Mouse (Mus musculus): ENCODE measurements around the gene Map4k2. TPM values are rescaled to one million over a fixed set of nuclear protein-coding genes. Genes with fewer than 3 reads are reported as not detected.

Gene Map4k2
- total and polyA plus RNA-seq, 3 experiments, result 55.5 to 119 (median 95.2) TPM

GRCm38 (mm10) chr19:6401951-6402350, 61.0 kb downstream of the Map4k2 start:
- H3K9ac ChIP-seq (ENCODE audit: insufficient read depth, low read depth), result no peak overlapping the region
- H3K36me3 ChIP-seq (replicated peaks in 1 of 2; ENCODE audit: control insufficient read depth in 1 of 2, insufficient read depth in 1 of 2, low read length in 1 of 2), result peaks cover 0 to 30% of the 10 kb centered on the region in 2 experiments
- H3K79me2 ChIP-seq (replicated peaks; ENCODE audit: control insufficient read depth, extremely low read depth, insufficient read depth, poor library complexity, severe bottlenecking), result no peaks in the 10 kb centered on the region
- 0 out of 2 replicates have a peak overlapping the region, but pooled peaks have one; percentile 90 for H3K4me2 ChIP-seq (ENCODE audit: insufficient read depth, low read depth, poor library complexity, severe bottlenecking)
- H3K9me3 ChIP-seq (replicated peaks; ENCODE audit: low read length), result no peaks in the 10 kb centered on the region
- peaks cover 4 to 39% of the 10 kb centered on the region in 2 experiments for H3K4me1 ChIP-seq (ENCODE audit: control insufficient read depth in 1 of 2, insufficient read depth in 2 of 2)
- no peak for TF ChIP-seq NRF1 (IDR thresholded peaks at IDR 0.05; ENCODE audit: low read depth, low read length)
- no peak for TF ChIP-seq NELFE (IDR thresholded peaks at IDR 0.05; ENCODE audit: low read depth, low read length)
- no peak for TF ChIP-seq EP300 (IDR thresholded peaks at IDR 0.05; ENCODE audit: low read length)
- TF ChIP-seq POLR2A (IDR thresholded peaks at IDR 0.05; ENCODE audit: low read depth, low read length), result no peak
- TF ChIP-seq RAD21 (IDR thresholded peaks at IDR 0.05; ENCODE audit: low read depth, low read length), result no peak
- no peak for TF ChIP-seq E2F4 (IDR thresholded peaks at IDR 0.05; ENCODE audit: insufficient replicate concordance, low read depth, low read length)
- TF ChIP-seq MEF2A (IDR thresholded peaks at IDR 0.05; ENCODE audit: borderline replicate concordance, low read depth, low read length), result no peak
- no peak for TF ChIP-seq PAX5 (IDR thresholded peaks at IDR 0.05; ENCODE audit: low read length)
- no peak for TF ChIP-seq CHD2 (IDR thresholded peaks at IDR 0.05; ENCODE audit: low read length)
- TF ChIP-seq GABPA (IDR thresholded peaks at IDR 0.05; ENCODE audit: insufficient replicate concordance, low read depth, low read length), result no peak
- TF ChIP-seq BHLHE40 (IDR thresholded peaks at IDR 0.05; ENCODE audit: low read depth, low read length), result no peak
- TF ChIP-seq ZMIZ1 (IDR thresholded peaks at IDR 0.05; ENCODE audit: low read depth, low read length), result no peak
- TF ChIP-seq UBTF (IDR thresholded peaks at IDR 0.05; ENCODE audit: low read depth, low read length), result no peak
- no peak for TF ChIP-seq USF2 (conservative IDR thresholded peaks at IDR 0.05; ENCODE audit: low read depth, low read length)
- no peak for TF ChIP-seq MXI1 (IDR thresholded peaks at IDR 0.05; ENCODE audit: low read depth, low read length)
- TF ChIP-seq CTCF (conservative IDR thresholded peaks at IDR 0.05 in 1 of 2, IDR thresholded peaks at IDR 0.05 in 1 of 2; ENCODE audit: low read depth in 2 of 2, low read length in 2 of 2), result no peak
- TF ChIP-seq TCF12 (IDR thresholded peaks at IDR 0.05; ENCODE audit: low read depth, low read length), result no peak
- no peak for DNase-seq (ENCODE audit: extremely low read depth)
- in situ Hi-C loops (cut with MboI; ENCODE audit: low pct_ligation_motif_present, low pct_unique_long_range_greater_than_20kb, low sequenced_read_pairs) (no loop called here), dilution Hi-C loops (cut with MboI; ENCODE audit: extremely low pct_ligation_motif_present, extremely low pct_unique_long_range_greater_than_20kb, low sequenced_read_pairs) (no loop called here)
- H3K27ac ChIP-seq (ENCODE audit: insufficient read depth, low read depth), result no peak overlapping the region
- no peaks in the 10 kb centered on the region for H3K27me3 ChIP-seq (replicated peaks)
- no peak overlapping the region for H3K4me3 ChIP-seq (replicated peaks in 1 of 3; ENCODE audit: low read depth in 2 of 3, low read length in 2 of 3, poor library complexity in 1 of 3)

- peaks cover 4 to 38% of the 10 kb centered on the region in 2 experiments for H3K4me1 ChIP-seq (ENCODE audit: control insufficient read depth in 1 of 2, insufficient read depth in 2 of 2)
- peaks cover 0 to 39% of the 10 kb centered on the region in 2 experiments for H3K36me3 ChIP-seq (replicated peaks in 1 of 2; ENCODE audit: control insufficient read depth in 1 of 2, insufficient read depth in 1 of 2, low read length in 1 of 2)
- no peaks in the 10 kb centered on the region for H3K79me2 ChIP-seq (replicated peaks; ENCODE audit: control insufficient read depth, extremely low read depth, insufficient read depth, poor library complexity, severe bottlenecking)
- no peak overlapping the region for H3K27ac ChIP-seq (ENCODE audit: insufficient read depth, low read depth)
- TF ChIP-seq NRF1 (IDR thresholded peaks at IDR 0.05; ENCODE audit: low read depth, low read length), result no peak
- TF ChIP-seq RAD21 (IDR thresholded peaks at IDR 0.05; ENCODE audit: low read depth, low read length), result no peak
- TF ChIP-seq ZMIZ1 (IDR thresholded peaks at IDR 0.05; ENCODE audit: low read depth, low read length), result no peak
- no peak for TF ChIP-seq MAX (IDR thresholded peaks at IDR 0.05; ENCODE audit: low read length)
- TF ChIP-seq MAFK (IDR thresholded peaks at IDR 0.05; ENCODE audit: insufficient replicate concordance, low read length), result no peak
- no peak for TF ChIP-seq SIN3A (IDR thresholded peaks at IDR 0.05; ENCODE audit: low read length)
- TF ChIP-seq ZNF384 (IDR thresholded peaks at IDR 0.05; ENCODE audit: low read depth, low read length), result no peak
- no peaks in the 10 kb centered on the region for H3K27me3 ChIP-seq (replicated peaks)
- H3K4me3 ChIP-seq (replicated peaks in 1 of 3; ENCODE audit: low read depth in 2 of 3, low read length in 2 of 3, poor library complexity in 1 of 3), result no peak overlapping the region
- H3K9me3 ChIP-seq (replicated peaks; ENCODE audit: low read length), result no peaks in the 10 kb centered on the region
- dilution Hi-C loops (cut with MboI; ENCODE audit: extremely low pct_ligation_motif_present, extremely low pct_unique_long_range_greater_than_20kb, low sequenced_read_pairs) (no loop called here), in situ Hi-C loops (cut with MboI; ENCODE audit: low pct_ligation_motif_present, low pct_unique_long_range_greater_than_20kb, low sequenced_read_pairs) (no loop called here)
- H3K9ac ChIP-seq (ENCODE audit: insufficient read depth, low read depth), result no peak overlapping the region
- no peak for DNase-seq (ENCODE audit: extremely low read depth)
- H3K4me2 ChIP-seq (ENCODE audit: insufficient read depth, low read depth, poor library complexity, severe bottlenecking), result no peak overlapping the region
Observed at GRCm38 (mm10) chr19:6403869-6404268, 62.9 kb downstream of the Map4k2 start.

Other genes with a start within 250 kb of the Map4k2 start
- 0.81 and 0.84 TPM in 2 replicates for gene AC131692.1, start 246.7 kb upstream of the Map4k2 start, total RNA-seq (2012; rRNA removed)
- gene AC131692.1, start 246.7 kb upstream of the Map4k2 start, total RNA-seq (2014; rRNA removed), result 0.42 and 0.74 TPM in 2 replicates
- 4.6 and 4.7 TPM in 2 replicates for gene AC131692.1, start 246.7 kb upstream of the Map4k2 start, polyA plus RNA-seq (2012; ENCODE audit: insufficient read length, low read depth)
- 0.25 and 0.34 TPM in 2 replicates for gene Naaladl1, start 235.4 kb upstream of the Map4k2 start, total RNA-seq (2012; rRNA removed)
- 0.20 and 0.24 TPM in 2 replicates for gene Naaladl1, start 235.4 kb upstream of the Map4k2 start, total RNA-seq (2014; rRNA removed)
- gene Naaladl1, start 235.4 kb upstream of the Map4k2 start, polyA plus RNA-seq (2012; ENCODE audit: insufficient read length, low read depth), result 1.1 and 1.9 TPM in 2 replicates
- 27.0 and 31.0 TPM in 2 replicates for gene Sac3d1, start 222.5 kb upstream of the Map4k2 start, total RNA-seq (2012; rRNA removed)
- 24.6 and 31.9 TPM in 2 replicates for gene Sac3d1, start 222.5 kb upstream of the Map4k2 start, total RNA-seq (2014; rRNA removed)
- gene Sac3d1, start 222.5 kb upstream of the Map4k2 start, polyA plus RNA-seq (2012; ENCODE audit: insufficient read length, low read depth), result 26.9 and 29.8 TPM in 2 replicates
- gene Snx15, start 212.8 kb upstream of the Map4k2 start, total RNA-seq (2012; rRNA removed), result 15.6 and 17.4 TPM in 2 replicates
- 14.0 and 15.3 TPM in 2 replicates for gene Snx15, start 212.8 kb upstream of the Map4k2 start, total RNA-seq (2014; rRNA removed)
- 14.4 and 15.7 TPM in 2 replicates for gene Snx15, start 212.8 kb upstream of the Map4k2 start, polyA plus RNA-seq (2012; ENCODE audit: insufficient read length, low read depth)
- not detected in 2 replicates for gene Batf2, start 200.2 kb upstream of the Map4k2 start, total RNA-seq (2012; rRNA removed)
- not detected in 2 replicates for gene Batf2, start 200.2 kb upstream of the Map4k2 start, total RNA-seq (2014; rRNA removed)
- not detected in 2 replicates for gene Batf2, start 200.2 kb upstream of the Map4k2 start, polyA plus RNA-seq (2012; ENCODE audit: insufficient read length, low read depth)
- gene Arl2, start 199.6 kb upstream of the Map4k2 start, total RNA-seq (2012; rRNA removed), result 35.4 and 48.4 TPM in 2 replicates
- gene Arl2, start 199.6 kb upstream of the Map4k2 start, total RNA-seq (2014; rRNA removed), result 23.9 and 27.9 TPM in 2 replicates
- 28.0 and 36.9 TPM in 2 replicates for gene Arl2, start 199.6 kb upstream of the Map4k2 start, polyA plus RNA-seq (2012; ENCODE audit: insufficient read length, low read depth)
- gene Majin, start 156.7 kb upstream of the Map4k2 start, total RNA-seq (2012; rRNA removed), result not detected in 2 replicates
- gene Majin, start 156.7 kb upstream of the Map4k2 start, total RNA-seq (2014; rRNA removed), result not detected in 2 replicates
- gene Majin, start 156.7 kb upstream of the Map4k2 start, polyA plus RNA-seq (2012; ENCODE audit: insufficient read length, low read depth), result not detected in 2 replicates
- not detected in 2 replicates for gene Gpha2, start 114.8 kb upstream of the Map4k2 start, total RNA-seq (2012; rRNA removed)
- gene Gpha2, start 114.8 kb upstream of the Map4k2 start, total RNA-seq (2014; rRNA removed), result not detected in 2 replicates
- gene Gpha2, start 114.8 kb upstream of the Map4k2 start, polyA plus RNA-seq (2012; ENCODE audit: insufficient read length, low read depth), result not detected in 2 replicates
- gene Ppp2r5b, start 105.3 kb upstream of the Map4k2 start, total RNA-seq (2012; rRNA removed), result 7.8 and 9.8 TPM in 2 replicates
- 2.8 and 3.0 TPM in 2 replicates for gene Ppp2r5b, start 105.3 kb upstream of the Map4k2 start, total RNA-seq (2014; rRNA removed)
- gene Ppp2r5b, start 105.3 kb upstream of the Map4k2 start, polyA plus RNA-seq (2012; ENCODE audit: insufficient read length, low read depth), result 3.4 and 4.1 TPM in 2 replicates
- gene Atg2a, start 99.5 kb upstream of the Map4k2 start, total RNA-seq (2012; rRNA removed), result 9.5 and 10.0 TPM in 2 replicates
- gene Atg2a, start 99.5 kb upstream of the Map4k2 start, total RNA-seq (2014; rRNA removed), result 2.3 and 2.8 TPM in 2 replicates
- gene Atg2a, start 99.5 kb upstream of the Map4k2 start, polyA plus RNA-seq (2012; ENCODE audit: insufficient read length, low read depth), result 9.4 and 13.9 TPM in 2 replicates
- gene Ehd1, start 64.4 kb upstream of the Map4k2 start, total RNA-seq (2012; rRNA removed), result 231 and 400 TPM in 2 replicates
- gene Ehd1, start 64.4 kb upstream of the Map4k2 start, total RNA-seq (2014; rRNA removed), result 97.4 and 131 TPM in 2 replicates
- 245 and 301 TPM in 2 replicates for gene Ehd1, start 64.4 kb upstream of the Map4k2 start, polyA plus RNA-seq (2012; ENCODE audit: insufficient read length, low read depth)
- gene Cdc42bpg, start 34.7 kb upstream of the Map4k2 start, total RNA-seq (2012; rRNA removed), result 4.1 and 4.2 TPM in 2 replicates
- 0.65 and 0.79 TPM in 2 replicates for gene Cdc42bpg, start 34.7 kb upstream of the Map4k2 start, total RNA-seq (2014; rRNA removed)
- gene Cdc42bpg, start 34.7 kb upstream of the Map4k2 start, polyA plus RNA-seq (2012; ENCODE audit: insufficient read length, low read depth), result 2.3 and 2.6 TPM in 2 replicates
- gene Men1, start 6.2 kb upstream of the Map4k2 start, total RNA-seq (2012; rRNA removed), result 42.9 and 43.0 TPM in 2 replicates
- 23.5 and 24.9 TPM in 2 replicates for gene Men1, start 6.2 kb upstream of the Map4k2 start, total RNA-seq (2014; rRNA removed)
- 50.7 and 67.8 TPM in 2 replicates for gene Men1, start 6.2 kb upstream of the Map4k2 start, polyA plus RNA-seq (2012; ENCODE audit: insufficient read length, low read depth)
- 70.4 and 83.2 TPM in 2 replicates for gene Sf1, start 22.6 kb downstream of the Map4k2 start, total RNA-seq (2012; rRNA removed)
- 54.5 and 64.7 TPM in 2 replicates for gene Sf1, start 22.6 kb downstream of the Map4k2 start, total RNA-seq (2014; rRNA removed)
- gene Sf1, start 22.6 kb downstream of the Map4k2 start, polyA plus RNA-seq (2012; ENCODE audit: insufficient read length, low read depth), result 229 and 251 TPM in 2 replicates
- 0.47 and 0.63 TPM in 2 replicates for gene Pygm, start 43.3 kb downstream of the Map4k2 start, total RNA-seq (2012; rRNA removed)
- 0.32 and 0.92 TPM in 2 replicates for gene Pygm, start 43.3 kb downstream of the Map4k2 start, total RNA-seq (2014; rRNA removed)
- gene Pygm, start 43.3 kb downstream of the Map4k2 start, polyA plus RNA-seq (2012; ENCODE audit: insufficient read length, low read depth), result 1.2 and 2.0 TPM in 2 replicates
- gene Rasgrp2, start 58.2 kb downstream of the Map4k2 start, total RNA-seq (2012; rRNA removed), result 16.9 and 22.0 TPM in 2 replicates
- gene Rasgrp2, start 58.2 kb downstream of the Map4k2 start, total RNA-seq (2014; rRNA removed), result 7.4 and 9.3 TPM in 2 replicates
- 26.0 and 37.9 TPM in 2 replicates for gene Rasgrp2, start 58.2 kb downstream of the Map4k2 start, polyA plus RNA-seq (2012; ENCODE audit: insufficient read length, low read depth)
- gene Nrxn2, start 77.6 kb downstream of the Map4k2 start, total RNA-seq (2012; rRNA removed), result 0.29 and 0.30 TPM in 2 replicates
- 0.20 and 0.31 TPM in 2 replicates for gene Nrxn2, start 77.6 kb downstream of the Map4k2 start, total RNA-seq (2014; rRNA removed)
- gene Nrxn2, start 77.6 kb downstream of the Map4k2 start, polyA plus RNA-seq (2012; ENCODE audit: insufficient read length, low read depth), result 0.71 and 1.1 TPM in 2 replicates
- 0.17 TPM in 1 of 2 replicates, not detected in the other for gene Slc22a12, start 201.9 kb downstream of the Map4k2 start, total RNA-seq (2012; rRNA removed)
- 0.24 and 0.94 TPM in 2 replicates for gene Slc22a12, start 201.9 kb downstream of the Map4k2 start, total RNA-seq (2014; rRNA removed)
- 1.2 and 2.1 TPM in 2 replicates for gene Slc22a12, start 201.9 kb downstream of the Map4k2 start, polyA plus RNA-seq (2012; ENCODE audit: insufficient read length, low read depth)